Mouse (Mus musculus) granulocyte monocyte progenitor cell, adult 5-6 weeks (primary cell): ENCODE results near the gene Tll2. TPM values are rescaled to one million over a fixed set of nuclear protein-coding genes. Genes with fewer than 3 reads are reported as not detected.

Experiments used
- ATAC-seq: replicated peaks from 2 replicates; pipeline ENCODE4 v1.8.0; 2016; ENCODE audit warnings: mild to moderate bottlenecking, moderate TSS enrichment, inconsistent platforms; ENCODE audit not compliant: poor library complexity, severe bottlenecking
- total RNA-seq, 2 experiments: library from RNA; stranded (forward) in 1 of 2; stranded (reverse) in 1 of 2; fragments of 200-712, 200-1000 nt in 1 of 2; fragments of >200 nt in 1 of 2; fragmentation: Nextera tagmentation in 1 of 2; gene quantifications; 2 replicates each; pipeline ENCODE4 v1.2.3; 2014 to 2017

The Tll2 gene
- total RNA-seq, 2 experiments from 2014 or later = not detected

DNA sequence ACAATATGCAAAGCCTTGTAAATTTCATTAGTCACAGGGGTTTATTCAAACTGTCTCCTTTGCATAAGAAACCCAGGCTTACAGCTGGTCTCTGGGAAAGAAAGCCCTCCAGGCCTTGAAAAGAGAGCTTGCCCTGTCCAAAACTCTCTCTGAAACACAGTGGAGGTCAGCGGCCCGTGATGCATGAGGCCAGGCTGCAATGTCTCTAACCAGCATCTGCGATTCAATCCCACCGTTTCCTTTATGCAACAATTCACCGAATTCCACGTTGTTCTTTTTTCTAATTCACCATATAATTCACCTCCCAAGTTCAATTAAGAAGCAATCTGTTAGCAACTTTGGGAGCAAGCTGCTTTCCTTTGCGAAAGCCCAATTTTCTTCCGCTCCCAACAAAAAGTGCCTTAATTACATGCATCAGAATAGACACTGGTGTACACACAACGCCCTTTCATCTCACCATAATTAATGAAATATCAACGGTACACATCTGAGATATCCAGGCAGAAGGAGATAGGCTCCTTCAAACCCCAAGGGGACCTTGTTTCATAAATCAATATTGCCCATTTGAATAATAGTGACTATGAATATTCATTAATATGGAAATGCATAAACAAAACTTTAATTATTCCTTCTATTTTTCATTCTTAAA, 42.1 kb downstream of the Tll2 start:
- no peak for ATAC-seq

- no peak for ATAC-seq
Observed at GRCm38 (mm10) chr19:41160388-41160787, 46.2 kb downstream of the Tll2 start.

- ATAC-seq = no peak
Observed at GRCm38 (mm10) chr19:41154681-41155080, 52.0 kb downstream of the Tll2 start.

GRCm38 (mm10) chr19:41152462-41152861, 54.2 kb downstream of the Tll2 start:
- ATAC-seq = no peak

- no peak for ATAC-seq
Observed at GRCm38 (mm10) chr19:41152016-41152370, 54.6 kb downstream of the Tll2 start.

DNA sequence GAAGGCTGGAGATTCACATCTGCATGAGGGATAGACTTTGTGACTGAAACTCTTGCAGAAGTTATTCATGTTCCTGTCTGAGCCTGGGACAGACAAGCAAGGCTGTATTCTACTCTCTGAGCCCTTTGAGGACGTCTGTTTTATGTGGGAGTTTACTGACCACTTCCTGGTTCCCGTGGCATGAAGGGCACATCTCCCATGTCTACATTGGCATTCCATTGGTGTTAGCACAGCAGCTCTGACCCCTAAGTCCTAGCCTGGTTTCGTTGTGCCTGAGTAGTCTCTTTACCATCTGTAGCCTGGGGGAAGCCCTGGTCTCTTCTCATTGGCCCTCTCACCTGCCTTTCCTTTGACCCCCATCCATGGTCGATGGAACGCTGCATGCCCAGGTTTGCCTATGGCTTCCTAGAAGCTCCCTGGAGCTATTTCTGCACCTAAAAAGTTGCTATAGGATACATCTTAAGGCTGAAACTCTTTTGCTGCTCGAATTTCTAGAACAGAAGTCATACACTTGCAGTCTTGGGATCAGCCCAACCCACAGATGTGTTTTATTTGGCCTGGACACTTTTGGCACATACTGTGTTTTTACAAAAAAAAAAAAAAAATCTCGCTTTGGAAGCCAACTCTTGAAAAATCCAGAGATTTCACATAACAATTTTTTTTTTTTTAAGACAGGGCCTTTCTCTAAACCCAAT, 55.2 kb downstream of the Tll2 start:
- ATAC-seq = no peak

DNA sequence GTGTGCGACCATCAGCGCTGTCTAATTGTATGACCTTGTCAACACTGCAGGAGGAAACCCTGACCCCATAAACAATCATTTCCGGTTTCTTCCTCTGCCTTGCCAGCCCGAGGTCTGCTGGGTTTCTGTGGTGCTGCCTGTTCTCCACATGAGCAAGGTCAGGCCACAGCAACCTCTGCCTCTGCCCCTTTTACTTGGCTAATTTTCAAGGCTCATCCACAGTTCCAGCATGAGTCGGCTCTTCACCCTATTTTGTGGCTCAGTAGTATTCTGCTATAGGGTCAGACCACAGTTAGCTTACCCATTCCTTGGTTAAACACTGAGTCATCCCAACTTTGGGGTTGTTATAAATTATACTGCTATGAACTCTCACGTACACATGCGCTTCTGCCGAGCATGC, 65.7 kb downstream of the Tll2 start:
- no peak for ATAC-seq

GRCm38 (mm10) chr19:41139629-41140028, 67.0 kb downstream of the Tll2 start:
- ATAC-seq = no peak

- ATAC-seq = no peak
Observed at GRCm38 (mm10) chr19:41123009-41123408, 83.6 kb downstream of the Tll2 start.

GRCm38 (mm10) chr19:41119924-41120323, 86.7 kb downstream of the Tll2 start:
- no peak for ATAC-seq

DNA sequence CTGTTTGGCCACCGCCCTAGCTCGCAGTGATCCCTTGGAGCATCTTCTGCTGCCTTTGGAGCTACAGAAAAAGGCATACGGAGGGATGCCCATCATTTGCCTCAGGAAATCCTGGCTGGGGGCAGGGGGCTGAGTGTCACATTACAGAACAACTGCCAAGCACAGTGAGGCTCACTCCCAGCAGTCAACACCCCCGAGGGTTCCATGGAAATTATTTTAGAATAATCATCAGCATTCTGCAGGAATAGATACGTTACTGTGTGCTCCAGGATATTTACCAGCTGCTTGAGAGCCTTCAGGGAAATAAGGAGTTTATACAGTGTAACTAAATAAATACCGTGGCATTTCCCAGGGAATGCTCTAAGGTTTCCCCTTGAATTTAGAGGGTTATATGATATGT, 88.3 kb downstream of the Tll2 start:
- no peak for ATAC-seq

DNA sequence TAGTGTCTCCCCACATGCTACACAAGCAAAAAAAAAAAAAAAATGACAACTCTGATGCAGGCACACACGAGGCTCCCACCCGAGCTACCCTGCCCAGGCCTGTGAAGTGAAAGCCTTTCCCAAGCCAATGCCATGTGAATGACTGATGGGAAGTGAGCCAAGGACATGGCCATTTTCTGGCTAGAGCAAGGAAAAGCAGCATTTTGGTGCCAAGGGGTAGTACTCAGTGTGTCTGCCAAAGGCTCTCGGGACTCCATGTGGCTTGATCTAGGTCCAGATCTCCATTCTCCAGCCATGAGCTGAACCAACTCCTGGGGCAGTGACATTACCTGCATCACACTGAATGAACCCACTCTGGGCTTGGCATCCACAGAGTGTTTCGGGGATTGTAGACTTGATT, 89.3 kb downstream of the Tll2 start:
- ATAC-seq = no peak

DNA sequence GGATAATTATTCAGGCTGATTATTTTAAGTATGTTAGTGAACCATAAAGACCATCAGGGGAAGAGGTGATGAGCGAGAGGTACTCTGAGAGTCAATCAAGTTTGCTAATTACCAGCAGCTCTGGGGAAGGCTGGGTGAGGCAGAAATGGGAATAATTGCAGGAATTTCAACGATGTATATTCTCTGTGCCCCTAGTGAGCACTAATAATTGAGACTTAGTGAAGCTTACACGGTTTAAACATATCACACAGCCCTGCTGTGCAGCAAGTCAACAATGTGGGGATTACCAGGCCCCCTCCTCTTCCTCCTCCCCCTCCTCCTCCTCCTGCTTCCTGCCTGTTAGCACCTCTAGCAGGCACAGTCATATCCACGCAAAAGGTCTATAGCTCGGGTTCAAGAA, 92.0 kb downstream of the Tll2 start:
- no peak for ATAC-seq

DNA sequence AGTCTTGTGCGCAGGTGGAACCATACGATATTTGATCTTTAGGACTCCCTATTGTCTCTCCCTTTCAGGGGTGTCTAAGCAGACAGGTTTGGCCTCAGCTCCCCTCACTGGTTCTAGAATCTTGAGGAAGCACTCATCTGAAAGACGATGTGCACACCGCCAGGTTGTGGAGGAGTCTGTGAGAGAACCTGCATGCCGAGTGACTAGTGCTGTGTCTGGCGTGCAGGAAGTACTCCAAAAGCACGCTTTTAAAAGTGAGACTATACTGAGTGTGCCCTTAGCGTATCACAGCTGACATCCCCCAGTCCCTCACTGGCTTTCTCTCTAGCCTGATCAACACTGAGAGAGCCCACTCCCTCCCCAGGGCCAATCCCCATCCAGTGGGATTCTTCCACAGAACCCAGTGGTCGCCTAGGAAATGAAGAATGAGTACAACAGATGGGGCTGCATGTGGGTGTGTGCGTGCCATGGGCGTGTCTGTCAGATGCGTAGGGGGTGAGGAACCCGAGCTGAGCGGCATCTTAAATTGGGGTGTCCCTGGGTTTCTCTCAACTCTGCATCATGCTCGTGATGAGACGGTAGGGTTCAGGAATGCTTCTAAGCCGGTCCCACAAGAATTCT, 92.6 kb downstream of the Tll2 start:
- ATAC-seq = no peak

- no peak for ATAC-seq
Observed at GRCm38 (mm10) chr19:41112609-41113008, 94.0 kb downstream of the Tll2 start.

DNA sequence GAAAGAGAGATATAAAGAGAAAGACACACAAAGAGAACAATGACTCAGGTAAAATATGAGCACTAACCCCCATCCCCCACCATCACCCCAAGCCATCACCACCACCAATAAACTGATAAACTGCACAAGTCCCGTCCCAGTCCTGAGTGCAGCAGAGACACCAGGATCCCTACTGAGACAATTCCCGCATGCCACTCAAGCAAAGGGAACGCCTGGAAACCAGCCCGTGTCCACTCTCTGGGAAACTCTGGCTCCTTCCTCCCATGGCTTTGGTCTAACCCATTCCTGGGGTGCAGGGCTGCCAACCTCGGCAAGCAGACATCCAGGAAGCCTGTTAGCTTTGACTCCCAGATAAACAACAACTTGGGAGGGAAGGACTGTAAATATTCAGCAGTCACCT, 96.6 kb downstream of the Tll2 start:
- no peak for ATAC-seq

DNA sequence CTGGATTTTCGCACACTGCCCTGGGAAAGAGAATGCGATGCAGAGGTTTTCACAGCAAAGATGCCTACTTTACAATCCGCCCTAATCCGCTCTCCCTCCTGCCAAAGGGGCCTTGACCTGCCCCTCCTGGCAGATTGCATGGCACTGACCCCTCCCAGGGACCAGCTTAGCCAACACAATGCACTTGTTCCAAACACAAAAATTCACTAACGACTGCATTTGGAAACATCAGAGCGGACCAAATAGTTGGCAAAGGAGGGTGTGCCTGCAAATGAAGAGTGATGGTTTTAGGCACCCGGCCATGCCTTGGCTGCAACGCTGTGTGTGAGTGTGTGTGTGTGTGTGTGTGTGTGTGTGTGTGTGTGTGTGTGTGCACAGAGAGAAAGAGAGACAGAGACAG, 97.1 kb downstream of the Tll2 start:
- ATAC-seq = no peak

DNA sequence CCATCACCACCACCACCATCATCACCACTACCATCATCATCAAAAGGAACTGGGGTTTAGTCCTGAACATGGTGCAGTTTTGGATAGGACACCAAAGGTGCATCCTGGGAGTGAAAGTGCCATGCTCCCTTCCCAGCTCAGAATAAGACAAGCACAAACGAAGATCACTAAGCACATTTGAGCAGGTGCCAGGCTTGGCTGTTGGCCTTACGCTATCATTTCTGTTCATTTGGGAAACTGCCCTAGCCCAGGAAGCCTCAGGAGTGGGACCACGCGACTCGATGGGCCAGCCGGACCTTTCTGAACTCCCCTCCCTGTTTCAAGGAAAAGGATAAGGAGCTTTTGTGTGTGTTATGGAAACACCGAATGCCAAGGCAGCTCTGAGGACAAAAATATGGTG, 98.0 kb downstream of the Tll2 start:
- ATAC-seq = no peak

DNA sequence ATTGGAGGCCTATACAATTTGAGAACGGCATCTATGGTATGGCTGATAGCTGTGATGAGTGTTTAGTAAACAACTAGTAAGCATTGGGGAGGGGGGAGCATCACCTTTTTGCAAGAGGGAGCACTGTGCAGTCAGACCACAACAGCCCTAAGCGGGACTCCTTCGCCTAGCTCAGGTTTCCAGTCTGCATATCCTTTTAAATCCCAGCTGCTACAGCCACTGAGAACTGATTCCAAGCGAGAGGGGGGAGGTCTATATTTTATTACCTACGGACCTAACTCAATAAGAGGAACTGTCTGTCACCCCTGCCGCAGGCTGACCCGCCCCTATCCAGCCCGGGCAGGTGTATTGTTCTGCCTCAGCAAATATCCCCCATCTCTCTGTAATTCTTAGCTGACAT, 99.1 kb downstream of the Tll2 start:
- no peak for ATAC-seq

DNA sequence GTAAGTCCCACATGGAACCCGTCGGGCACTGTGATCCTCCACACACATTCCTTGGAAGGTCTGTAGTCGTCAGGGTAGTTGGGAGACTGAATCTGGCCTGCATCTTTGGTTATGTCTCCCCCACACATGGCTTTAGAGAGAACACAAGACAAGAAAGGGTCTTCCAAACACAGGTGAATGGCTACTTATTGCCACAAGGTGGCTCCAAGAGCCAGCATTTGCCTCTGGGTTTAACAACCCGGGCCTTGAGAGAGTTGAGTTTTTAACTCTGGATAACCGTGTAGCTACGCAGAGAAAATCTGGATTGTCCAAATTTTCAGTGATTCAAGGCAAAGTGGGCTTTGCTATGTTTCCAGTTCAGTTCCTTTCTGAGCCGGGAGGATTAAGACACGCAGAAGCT, 101.7 kb downstream of the Tll2 start:
- ATAC-seq = no peak

GRCm38 (mm10) chr19:41101390-41101789, 105.2 kb downstream of the Tll2 start:
- no peak for ATAC-seq

- no peak for ATAC-seq
Observed at GRCm38 (mm10) chr19:41100863-41101262, 105.8 kb downstream of the Tll2 start.
